Mouse (Mus musculus): Measurements from ENCODE around the gene Hapln2.

Hapln2 gene

GRCm38 (mm10) chr3:87981894-87982835 lies 45.2 kb downstream of the Hapln2 start:
- DNase-seq (ENCODE audit: low read depth in 1 of 2, low spot score in 2 of 2), result no peak

DNA sequence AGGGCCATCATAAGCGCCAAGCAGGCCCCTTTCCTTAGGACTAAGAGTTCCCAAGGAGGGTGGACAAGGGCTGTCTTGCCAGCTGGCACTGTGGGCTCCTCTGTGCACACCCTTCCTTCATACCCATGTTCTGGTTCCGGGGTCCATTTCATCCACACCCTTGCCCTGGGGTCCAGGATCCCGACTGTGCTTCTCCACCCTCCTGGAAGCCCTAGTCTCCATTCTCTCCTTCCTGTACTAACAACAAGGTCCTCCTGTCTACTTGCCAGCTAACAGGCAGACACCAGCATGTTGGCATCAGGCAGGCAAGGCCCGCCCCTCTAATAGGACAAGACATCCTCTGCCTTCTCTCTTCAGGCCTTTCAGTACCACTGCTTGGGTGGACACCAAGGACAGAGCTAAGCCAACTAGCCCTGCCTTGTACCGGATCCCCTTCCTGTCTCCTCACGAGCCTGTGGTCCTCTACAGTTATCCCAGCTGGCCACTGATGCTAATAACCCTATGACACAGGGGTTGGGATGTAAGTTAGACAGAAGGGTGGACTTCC lies 46.1 kb downstream of the Hapln2 start:
- DNase-seq (ENCODE audit: low read depth in 1 of 2, low spot score in 2 of 2), result no peak

DNA sequence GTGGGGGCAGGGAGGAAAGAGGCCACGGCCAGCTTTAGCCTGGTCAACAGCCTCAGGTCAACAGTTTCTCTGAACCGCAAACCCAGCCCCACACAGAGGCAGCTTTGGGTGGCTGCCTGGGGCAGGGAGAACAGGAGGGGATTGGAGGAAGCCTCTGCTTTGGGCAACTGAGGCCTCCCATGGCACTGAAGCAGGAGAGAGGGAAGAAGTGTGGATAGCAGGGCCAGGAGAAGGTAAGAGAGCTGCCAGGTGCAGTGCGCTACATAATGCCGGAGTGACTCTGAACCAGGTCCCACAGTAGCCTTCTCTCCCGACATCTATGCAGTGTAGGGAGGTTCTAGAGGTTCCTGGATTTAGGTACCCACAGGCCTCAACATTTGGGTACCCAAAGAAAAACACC lies 46.7 kb downstream of the Hapln2 start:
- DNase-seq (ENCODE audit: low read depth in 1 of 2, low spot score in 2 of 2), result no peak

- DNase-seq (ENCODE audit: low read depth in 1 of 2, low spot score in 2 of 2), result no peak
These were observed 47.3 kb downstream of the Hapln2 start for GRCm38 (mm10) chr3:87980085-87980484.

GRCm38 (mm10) chr3:87979493-87979892 lies 47.9 kb downstream of the Hapln2 start:
- no peak for DNase-seq (ENCODE audit: low read depth in 1 of 2, low spot score in 2 of 2)

GRCm38 (mm10) chr3:87974381-87974987 lies 52.9 kb downstream of the Hapln2 start:
- no peak for DNase-seq (ENCODE audit: low read depth in 1 of 2, low spot score in 2 of 2)

- DNase-seq (ENCODE audit: low read depth in 1 of 2, low spot score in 2 of 2), result no peak
These were observed 53.6 kb downstream of the Hapln2 start for GRCm38 (mm10) chr3:87973593-87974380.

DNA sequence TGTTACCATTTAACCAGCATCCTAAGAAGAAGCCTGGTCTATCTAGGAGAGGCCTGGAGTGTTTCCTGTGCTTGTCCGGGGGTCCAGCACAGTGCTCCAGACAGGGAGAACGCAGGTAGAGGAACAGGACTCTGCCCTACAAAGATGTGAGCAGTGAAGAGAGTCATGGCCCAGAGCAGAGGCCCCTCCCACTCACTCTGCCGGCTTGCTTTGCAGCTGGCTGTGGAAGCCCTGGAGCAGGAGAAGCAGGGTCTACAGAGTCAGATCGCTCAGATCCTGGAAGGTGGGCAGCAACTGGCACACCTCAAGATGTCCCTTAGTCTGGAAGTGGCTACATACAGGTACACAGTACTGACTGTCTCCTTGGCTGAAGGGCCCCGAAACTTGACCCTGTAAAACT lies 54.6 kb downstream of the Hapln2 start:
- DNase-seq (ENCODE audit: low read depth in 1 of 2, low spot score in 2 of 2), result no peak

DNA sequence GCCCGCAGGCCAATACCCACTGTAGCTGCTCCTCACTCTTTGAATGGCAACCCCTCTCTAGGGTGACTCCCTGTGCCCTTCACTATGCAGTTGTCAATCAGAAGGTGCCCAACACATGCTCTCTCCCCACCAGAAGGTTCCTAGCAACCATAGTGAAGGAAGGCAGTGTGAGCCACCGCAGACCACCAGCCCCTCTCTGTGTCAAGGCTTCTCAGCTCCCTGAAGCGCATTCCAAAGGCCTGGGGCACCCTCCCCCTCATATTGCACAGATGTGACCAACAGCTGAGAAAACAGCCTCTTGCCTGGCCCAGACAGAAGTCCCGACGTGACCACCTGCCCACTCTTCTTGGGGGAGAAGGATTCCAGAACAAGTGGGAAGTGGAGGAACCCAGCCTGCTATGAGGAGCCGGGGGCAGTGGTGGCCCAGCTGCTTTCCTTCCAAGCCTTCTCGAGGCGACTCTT lies 55.1 kb downstream of the Hapln2 start:
- DNase-seq (ENCODE audit: low read depth in 1 of 2, low spot score in 2 of 2), result no peak

Data from monocyte, adult 2 months (primary cell).